Mouse (Mus musculus) CD4-positive helper T cell, adult 2 months (primary cell): Measurements from ENCODE around the gene Col5a3.
"Not testable (repeated sequence)": the region's sequence is repeated elsewhere in the genome, so short reads cannot be mapped to it uniquely, and the experiment has no call there.

ENCODE experiments used
- DNase-seq: peaks from one replicate; pipeline ENCODE4 v3.0.0-alpha.2; 2012; ENCODE audit warnings: low read depth, missing footprints, low spot score

Col5a3 gene

GRCm38 (mm10) chr9:20814521-20815272, at the start of gene Col5a3:
TSS of gene Col5a3 (minus strand) at chr9:20815067.
- DNase-seq: no peak

- DNase-seq: no peak
These were observed 47.4 kb upstream of the Col5a3 start for GRCm38 (mm10) chr9:20862225-20862624.

DNA sequence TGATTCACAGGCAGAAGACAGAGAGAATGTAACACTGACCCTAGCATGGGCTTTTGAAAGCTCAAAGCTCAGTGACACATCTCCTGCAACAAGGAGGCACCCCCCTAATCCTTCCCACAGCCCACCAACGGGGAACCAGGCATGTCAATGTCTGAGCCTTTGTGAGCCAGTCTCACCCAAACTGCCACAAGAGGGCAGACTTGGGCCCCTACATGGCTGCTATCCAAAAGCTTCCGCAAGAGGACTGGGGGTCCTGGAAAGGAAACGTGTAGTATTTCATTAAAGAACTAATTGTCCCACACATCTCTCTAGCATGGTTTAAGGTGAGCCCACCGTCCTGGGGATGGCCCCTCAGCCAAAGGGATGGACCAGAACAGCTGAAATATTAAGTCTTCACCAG, 47.0 kb upstream of the Col5a3 start:
- DNase-seq: peak; percentile 39

DNA sequence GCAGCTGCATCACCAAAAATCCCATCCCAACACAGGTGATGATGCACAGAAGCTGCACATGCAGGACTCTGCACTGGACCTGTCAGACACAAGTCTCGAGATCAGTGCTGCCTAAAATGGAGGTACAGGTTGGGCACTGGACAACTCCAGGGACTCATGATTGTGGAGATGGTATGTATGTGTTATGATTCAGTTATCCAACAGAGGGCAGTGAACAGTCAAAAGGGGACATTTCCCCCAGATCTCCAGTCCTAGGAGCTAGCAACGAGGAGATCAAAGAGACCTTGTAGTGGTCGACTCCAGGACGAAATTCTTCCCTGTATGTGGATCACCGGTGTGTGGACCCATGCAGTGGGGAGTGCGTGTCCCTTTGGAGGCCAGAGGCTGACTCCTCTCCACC, 45.1 kb upstream of the Col5a3 start:
- DNase-seq: no peak

GRCm38 (mm10) chr9:20857131-20857530, 42.3 kb upstream of the Col5a3 start:
- peak; percentile 52 for DNase-seq

DNA sequence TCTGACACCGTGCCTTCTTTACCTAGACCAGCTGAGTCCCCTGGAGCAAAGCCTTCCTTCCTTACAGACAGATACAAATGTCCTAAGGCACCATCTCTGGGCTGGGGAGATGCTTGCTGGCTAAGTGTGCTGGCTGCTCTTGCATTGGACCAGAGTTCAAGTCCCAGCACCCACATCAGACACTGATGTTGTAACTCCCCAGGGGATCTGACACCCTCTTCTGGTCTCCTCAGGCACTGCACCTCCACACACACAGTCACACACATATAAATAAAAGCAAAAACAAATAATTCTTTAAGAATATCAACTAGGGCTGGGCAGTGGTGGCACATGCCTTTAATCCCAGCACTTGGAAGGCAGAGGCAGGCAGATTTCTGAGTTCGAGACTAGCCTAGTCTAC, 35.3 kb upstream of the Col5a3 start:
- no peak for DNase-seq

GRCm38 (mm10) chr9:20842670-20843069, 27.8 kb upstream of the Col5a3 start:
- peak; percentile 12 for DNase-seq

DNA sequence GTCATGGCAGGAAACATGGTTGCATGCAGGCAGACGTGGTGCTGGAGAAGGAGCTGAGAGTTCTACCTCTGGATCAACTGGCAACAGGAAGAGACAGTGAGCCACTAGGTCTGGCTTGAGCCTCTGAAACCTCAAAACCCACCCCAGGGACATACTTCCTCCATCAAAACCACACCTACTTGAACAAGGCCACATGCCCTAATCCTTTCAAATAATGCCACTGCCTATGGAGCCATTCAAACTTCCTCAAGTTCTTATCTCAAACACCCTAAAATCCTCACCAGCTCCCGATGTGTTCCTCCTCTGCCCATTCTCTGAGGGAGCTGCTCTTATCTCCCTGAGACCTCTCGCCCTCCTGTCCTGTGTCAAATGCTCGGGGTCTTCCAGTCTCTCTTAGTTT, 27.3 kb upstream of the Col5a3 start:
- no peak for DNase-seq

DNA sequence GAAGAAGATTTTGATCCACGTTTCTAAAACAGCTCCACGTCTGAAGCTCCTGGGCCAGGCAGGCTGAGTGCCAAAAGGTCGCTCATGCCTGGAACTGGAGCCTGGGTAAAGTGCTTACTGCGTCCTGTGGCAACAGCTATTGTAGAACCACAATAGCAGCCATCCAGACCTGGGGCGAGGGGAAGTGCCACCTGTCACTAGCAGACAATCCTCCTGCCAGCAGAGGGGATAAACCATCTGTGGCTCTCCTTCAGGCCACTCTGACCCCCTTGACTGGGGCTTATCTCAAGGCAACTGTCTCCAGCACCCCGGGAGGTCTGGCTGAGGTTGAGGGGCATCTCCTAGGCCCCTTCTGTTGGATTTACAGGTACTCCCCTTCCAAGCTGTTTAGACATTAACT, 24.1 kb upstream of the Col5a3 start:
- DNase-seq: no peak

DNA sequence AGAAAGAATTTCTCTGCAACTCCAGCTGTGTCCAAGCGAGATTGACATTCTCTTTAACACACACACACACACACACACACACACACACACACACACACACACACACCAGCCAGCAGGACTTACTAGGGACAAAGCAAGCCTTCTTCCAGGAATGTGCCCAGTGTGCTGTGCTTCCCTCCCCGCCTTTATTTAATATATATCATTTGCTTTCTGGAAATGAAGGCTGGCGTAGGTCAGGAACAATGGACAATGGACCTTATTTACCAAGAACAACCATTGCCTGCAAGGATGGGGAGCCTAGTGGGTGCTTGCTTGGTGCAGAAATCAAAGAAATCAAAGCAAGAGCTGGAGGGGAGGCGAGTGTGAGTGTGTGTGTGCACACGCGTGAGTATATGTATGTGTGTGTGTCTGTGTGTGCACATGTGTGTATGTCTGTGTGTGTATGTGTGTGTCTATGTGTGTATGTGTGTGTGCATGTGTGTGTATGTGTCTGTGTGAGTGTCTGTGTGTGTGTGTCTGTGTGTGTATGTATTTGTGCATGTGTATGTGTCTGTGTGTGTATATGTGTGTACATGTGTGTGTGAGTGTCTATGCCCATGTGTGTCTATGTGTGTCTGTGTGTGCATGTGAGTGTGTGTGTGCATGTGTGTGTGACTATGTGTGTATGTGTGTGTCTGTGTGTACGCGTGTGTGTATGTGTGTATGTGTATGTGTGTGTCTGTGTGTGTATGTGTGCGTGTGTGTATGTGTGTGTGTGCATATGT, 22.5 kb upstream of the Col5a3 start:
- no peak for DNase-seq

- not testable (repeated sequence) for DNase-seq
These were observed 20.6 kb upstream of the Col5a3 start for GRCm38 (mm10) chr9:20835431-20835954.

DNA sequence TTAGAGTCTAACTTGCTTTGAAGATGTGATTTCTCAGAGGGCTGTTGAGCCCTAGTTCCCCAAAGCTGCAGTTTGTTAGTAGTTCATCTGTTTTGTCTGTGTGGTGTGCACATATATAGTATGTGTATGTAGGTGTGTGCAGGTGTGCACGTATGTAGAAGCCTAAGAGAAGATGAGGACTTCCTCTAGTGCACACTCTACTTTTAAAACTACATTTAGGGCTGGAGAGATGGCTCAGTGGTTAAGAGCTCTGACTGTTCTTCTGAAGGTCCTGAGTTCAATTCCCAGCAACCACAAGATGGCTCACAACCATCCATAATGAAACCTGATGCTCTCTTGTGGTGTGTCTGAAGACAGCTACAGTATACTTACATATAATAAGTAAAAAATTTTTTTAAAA, 20.0 kb upstream of the Col5a3 start:
- no peak for DNase-seq

DNA sequence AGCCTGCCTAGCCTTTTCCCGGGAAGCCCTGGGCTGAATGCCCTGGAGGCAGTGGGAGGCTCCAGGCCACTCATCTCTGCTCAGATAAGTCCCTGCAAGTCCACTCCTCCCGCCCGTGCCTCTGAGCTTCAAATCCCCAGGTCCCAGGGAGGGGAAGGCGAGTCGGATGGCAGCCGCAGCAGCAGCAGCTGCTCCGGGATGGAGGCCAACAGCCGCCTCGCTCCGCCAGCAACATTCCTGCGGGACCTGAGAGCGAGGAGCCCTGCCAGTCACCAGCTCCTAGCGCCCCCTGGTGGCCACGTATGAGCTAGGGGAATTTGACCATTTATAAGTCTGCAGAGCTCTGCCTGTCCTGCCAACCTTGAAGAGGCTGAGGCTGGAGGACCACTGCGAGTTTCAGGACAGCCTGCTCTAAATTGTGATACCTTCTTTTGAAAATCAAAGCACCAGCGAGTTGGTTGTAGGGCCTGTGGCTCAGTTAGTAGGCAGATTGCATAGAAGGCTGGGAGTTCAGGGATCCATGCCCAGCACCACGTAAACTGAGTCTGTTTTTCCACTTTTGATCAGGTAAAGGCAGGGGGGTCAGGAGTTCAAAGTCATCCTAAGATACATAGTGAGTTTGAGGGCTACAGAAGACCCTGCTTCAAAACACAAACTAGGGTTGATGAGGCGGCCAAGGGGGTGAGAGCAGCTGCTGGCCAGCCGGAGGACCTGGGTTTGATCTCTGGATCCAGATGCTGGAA, 16.2 kb upstream of the Col5a3 start:
- peak; percentile 65 for DNase-seq

GRCm38 (mm10) chr9:20828127-20828526, 13.3 kb upstream of the Col5a3 start:
- DNase-seq: no peak

DNA sequence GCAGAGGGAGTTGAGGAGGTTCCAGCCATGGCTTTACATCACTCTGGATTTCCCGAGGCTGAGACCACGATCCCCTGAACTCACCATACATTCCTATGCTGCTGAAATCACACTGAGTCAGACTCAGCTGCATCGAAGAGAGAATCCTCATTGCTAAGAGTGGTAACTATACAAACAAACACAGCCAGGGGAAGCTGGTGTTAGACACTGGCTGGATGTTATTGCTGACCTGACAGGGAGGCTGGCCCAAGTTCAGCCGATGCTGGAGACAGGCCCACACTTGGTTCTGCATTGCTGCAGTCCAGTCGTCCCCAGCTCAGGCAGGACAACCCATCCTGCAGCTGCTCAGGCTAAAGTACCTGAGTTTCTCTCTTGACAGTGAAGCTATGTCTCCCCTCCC, 10.9 kb upstream of the Col5a3 start:
- no peak for DNase-seq

GRCm38 (mm10) chr9:20822821-20823220, 8.0 kb upstream of the Col5a3 start:
- DNase-seq: no peak

DNA sequence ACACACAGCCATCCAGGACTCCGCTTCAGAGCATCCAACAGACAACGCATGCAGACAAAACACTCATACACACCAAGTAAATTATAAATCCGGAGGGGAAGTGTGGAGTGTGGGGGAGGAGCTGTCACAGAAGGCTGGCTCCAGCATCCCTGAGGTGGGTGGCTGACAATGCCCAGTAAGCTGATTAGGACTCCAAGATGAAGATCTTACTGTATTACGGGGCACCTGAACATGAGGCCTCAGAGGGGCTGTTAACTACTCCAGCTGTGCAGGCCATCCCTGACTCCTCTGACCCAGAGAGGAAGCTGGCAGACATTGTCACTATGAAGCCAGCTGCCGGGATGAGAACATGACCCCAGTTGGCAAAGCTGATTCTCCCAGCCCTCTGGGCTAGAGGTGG, 5.1 kb upstream of the Col5a3 start:
- no peak for DNase-seq

GRCm38 (mm10) chr9:20818236-20818635, 3.4 kb upstream of the Col5a3 start, which contains the start of gene Rdh8:
TSS of gene Rdh8 (plus strand) at chr9:20818503.
- no peak for DNase-seq

GRCm38 (mm10) chr9:20812537-20813271, 2.2 kb downstream of the Col5a3 start:
- DNase-seq: peak; percentile 17

GRCm38 (mm10) chr9:20810773-20811172, 4.1 kb downstream of the Col5a3 start:
- DNase-seq: no peak

- DNase-seq: no peak
These were observed 4.6 kb downstream of the Col5a3 start for GRCm38 (mm10) chr9:20810271-20810670.
